Mouse (Mus musculus): ENCODE data around the gene Tango2. TPM values are rescaled to one million over a fixed set of nuclear protein-coding genes. Genes with fewer than 3 reads are reported as not detected.

The Tango2 gene
- polyA plus RNA-seq (2014; fragmentation: Illumina TruSeq; extraction: RNeasy Lipid Tissue Mini Kit (QIAGEN cat#74804); ENCODE audit: low read depth, low replicate concordance) = 3.0 TPM

GRCm38 (mm10) chr16:18347931-18348600, at the start of gene Tango2, which contains the start of gene Arvcf:
Gene Tango2, minus strand, starts transcription at chr16:18348103.
Gene Arvcf, plus strand, starts transcription at chr16:18348182.

GRCm38 (mm10) chr16:18289067-18289588, 58.8 kb downstream of the Tango2 start, which contains the start of gene Dgcr8:
Gene Dgcr8, minus strand, starts transcription at chr16:18289246.

GRCm38 (mm10) chr16:18258221-18258620, 89.7 kb downstream of the Tango2 start, which contains the start of gene Gm49776:
Gene Gm49776, minus strand, starts transcription at chr16:18258321.

Other genes starting within 250 kb of the Tango2 start
- gene Rtn4r, start 220.5 kb downstream of the Tango2 start, polyA plus RNA-seq (2014; fragmentation: Illumina TruSeq; extraction: RNeasy Lipid Tissue Mini Kit (QIAGEN cat#74804); ENCODE audit: low read depth, low replicate concordance) = not detected
- gene Ccdc188, start 130.2 kb downstream of the Tango2 start, polyA plus RNA-seq (2014; fragmentation: Illumina TruSeq; extraction: RNeasy Lipid Tissue Mini Kit (QIAGEN cat#74804); ENCODE audit: low read depth, low replicate concordance) = 1.6 TPM
- gene Zdhhc8, start 113.0 kb downstream of the Tango2 start, polyA plus RNA-seq (2014; fragmentation: Illumina TruSeq; extraction: RNeasy Lipid Tissue Mini Kit (QIAGEN cat#74804); ENCODE audit: low read depth, low replicate concordance) = not detected
- gene Trmt2a, start 99.4 kb downstream of the Tango2 start, polyA plus RNA-seq (2014; fragmentation: Illumina TruSeq; extraction: RNeasy Lipid Tissue Mini Kit (QIAGEN cat#74804); ENCODE audit: low read depth, low replicate concordance) = 20.0 TPM
- 116 TPM for gene Ranbp1, start 99.4 kb downstream of the Tango2 start, polyA plus RNA-seq (2014; fragmentation: Illumina TruSeq; extraction: RNeasy Lipid Tissue Mini Kit (QIAGEN cat#74804); ENCODE audit: low read depth, low replicate concordance)
- gene Gm49776, start 89.8 kb downstream of the Tango2 start, polyA plus RNA-seq (2014; fragmentation: Illumina TruSeq; extraction: RNeasy Lipid Tissue Mini Kit (QIAGEN cat#74804); ENCODE audit: low read depth, low replicate concordance) = not detected
- 27.5 TPM for gene Dgcr8, start 58.9 kb downstream of the Tango2 start, polyA plus RNA-seq (2014; fragmentation: Illumina TruSeq; extraction: RNeasy Lipid Tissue Mini Kit (QIAGEN cat#74804); ENCODE audit: low read depth, low replicate concordance)
- 0.08 TPM for gene Arvcf, start 79 bp upstream of the Tango2 start, polyA plus RNA-seq (2014; fragmentation: Illumina TruSeq; extraction: RNeasy Lipid Tissue Mini Kit (QIAGEN cat#74804); ENCODE audit: low read depth, low replicate concordance)
- 0.42 TPM for gene Txnrd2, start 78.3 kb upstream of the Tango2 start, polyA plus RNA-seq (2014; fragmentation: Illumina TruSeq; extraction: RNeasy Lipid Tissue Mini Kit (QIAGEN cat#74804); ENCODE audit: low read depth, low replicate concordance)
- gene Comt, start 78.7 kb upstream of the Tango2 start, polyA plus RNA-seq (2014; fragmentation: Illumina TruSeq; extraction: RNeasy Lipid Tissue Mini Kit (QIAGEN cat#74804); ENCODE audit: low read depth, low replicate concordance) = 2.1 TPM
- 15.6 TPM for gene Gnb1l, start 150.6 kb upstream of the Tango2 start, polyA plus RNA-seq (2014; fragmentation: Illumina TruSeq; extraction: RNeasy Lipid Tissue Mini Kit (QIAGEN cat#74804); ENCODE audit: low read depth, low replicate concordance)
- gene Rtl10, start 150.8 kb upstream of the Tango2 start, polyA plus RNA-seq (2014; fragmentation: Illumina TruSeq; extraction: RNeasy Lipid Tissue Mini Kit (QIAGEN cat#74804); ENCODE audit: low read depth, low replicate concordance) = not detected
- gene Tbx1, start 242.6 kb upstream of the Tango2 start, polyA plus RNA-seq (2014; fragmentation: Illumina TruSeq; extraction: RNeasy Lipid Tissue Mini Kit (QIAGEN cat#74804); ENCODE audit: low read depth, low replicate concordance) = 1.8 TPM

Measured in testis, adult 10 weeks (tissue).